Mouse (Mus musculus): ENCODE results near the gene Gm572.

Gm572 gene

GRCm38 (mm10) chr4:148667006-148667755 is 24.1 kb downstream of the Gm572 start:
- no peak for DNase-seq

GRCm38 (mm10) chr4:148671230-148671947 is 28.3 kb downstream of the Gm572 start:
- DNase-seq: no peak

- no peak for DNase-seq
Observed at GRCm38 (mm10) chr4:148675043-148675442, 31.9 kb downstream of the Gm572 start.

- peak; percentile 55 for DNase-seq
Observed at GRCm38 (mm10) chr4:148676188-148676960, 33.3 kb downstream of the Gm572 start.

- no peak for DNase-seq
Observed at GRCm38 (mm10) chr4:148676961-148677637, 34.0 kb downstream of the Gm572 start.

GRCm38 (mm10) chr4:148678105-148678504 is 35.0 kb downstream of the Gm572 start:
- DNase-seq: peak; percentile 38

- no peak for DNase-seq
Observed at GRCm38 (mm10) chr4:148680505-148681067, 37.5 kb downstream of the Gm572 start.

- peak; percentile 46 for DNase-seq
Observed at GRCm38 (mm10) chr4:148681429-148681828, 38.3 kb downstream of the Gm572 start.

GRCm38 (mm10) chr4:148682961-148683360 is 39.8 kb downstream of the Gm572 start:
- DNase-seq: no peak

- DNase-seq: no peak
Observed at GRCm38 (mm10) chr4:148683539-148683938, 40.4 kb downstream of the Gm572 start.

GRCm38 (mm10) chr4:148686491-148686941 is 43.4 kb downstream of the Gm572 start:
- DNase-seq: no peak

GRCm38 (mm10) chr4:148688091-148688490 is 45.0 kb downstream of the Gm572 start:
- no peak for DNase-seq

GRCm38 (mm10) chr4:148691185-148691584 is 48.1 kb downstream of the Gm572 start:
- DNase-seq: no peak

- DNase-seq: no peak
Observed at GRCm38 (mm10) chr4:148693417-148693959, 50.4 kb downstream of the Gm572 start.

- peak; percentile 53 for DNase-seq
Observed at GRCm38 (mm10) chr4:148704756-148705155, 61.6 kb downstream of the Gm572 start.

- DNase-seq: no peak
Observed at GRCm38 (mm10) chr4:148708836-148709235, 65.7 kb downstream of the Gm572 start.

- DNase-seq: no peak
Observed at GRCm38 (mm10) chr4:148710446-148710845, 67.3 kb downstream of the Gm572 start.

- no peak for DNase-seq
Observed at GRCm38 (mm10) chr4:148711323-148711722, 68.2 kb downstream of the Gm572 start.

- DNase-seq: no peak
Observed at GRCm38 (mm10) chr4:148712632-148713031, 69.5 kb downstream of the Gm572 start.

GRCm38 (mm10) chr4:148714064-148714463 is 70.9 kb downstream of the Gm572 start:
- DNase-seq: no peak

- DNase-seq: no peak
Observed at GRCm38 (mm10) chr4:148714739-148715138, 71.6 kb downstream of the Gm572 start.

GRCm38 (mm10) chr4:148715396-148715795 is 72.3 kb downstream of the Gm572 start:
- peak; percentile 25 for DNase-seq

Measured in kidney, adult 9 months (tissue).